Mouse (Mus musculus) T-helper 1 cell (primary cell): Measurements from ENCODE around the gene Olfr1204.

Experiments
- in situ Hi-C: fragments of 300-600 bp; cut with MboI, MseI; formaldehyde crosslinking; loops from one replicate; pipeline ENCODE4 v1.15.1; 2025; ENCODE audit warnings: high pct_unique_total_duplicates

Olfr1204 gene

GRCm38 (mm10) chr2:88848992-88849391 lies at the start of gene Olfr1204:
TSS of gene Olfr1204 (plus strand) at chr2:88849292.
- in situ Hi-C loops, result no loop called here

DNA sequence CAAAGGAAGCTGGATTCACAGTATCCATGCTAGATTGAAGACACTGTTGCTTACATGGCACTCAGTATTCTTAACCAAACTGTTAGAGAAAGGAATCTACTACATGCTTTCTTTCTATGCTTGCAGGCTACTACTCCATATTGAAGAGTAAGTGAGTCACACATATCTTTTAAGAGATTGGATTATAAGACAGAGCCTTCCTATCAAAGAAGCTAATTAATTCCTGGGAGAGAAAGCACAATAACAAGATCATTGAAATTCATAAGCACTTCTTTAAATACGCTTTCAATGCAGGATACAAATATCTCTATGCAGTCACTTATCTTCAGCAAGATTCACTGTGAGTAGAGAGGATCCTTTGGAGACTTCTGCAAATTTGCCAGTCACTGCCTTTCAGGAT lies 34.9 kb upstream of the Olfr1204 start, which contains the start of gene Olfr1202:
Gene Olfr1202, plus strand, starts transcription at position 301 of the 400 bp plus-strand sequence.
- in situ Hi-C loops, result no loop called here

DNA sequence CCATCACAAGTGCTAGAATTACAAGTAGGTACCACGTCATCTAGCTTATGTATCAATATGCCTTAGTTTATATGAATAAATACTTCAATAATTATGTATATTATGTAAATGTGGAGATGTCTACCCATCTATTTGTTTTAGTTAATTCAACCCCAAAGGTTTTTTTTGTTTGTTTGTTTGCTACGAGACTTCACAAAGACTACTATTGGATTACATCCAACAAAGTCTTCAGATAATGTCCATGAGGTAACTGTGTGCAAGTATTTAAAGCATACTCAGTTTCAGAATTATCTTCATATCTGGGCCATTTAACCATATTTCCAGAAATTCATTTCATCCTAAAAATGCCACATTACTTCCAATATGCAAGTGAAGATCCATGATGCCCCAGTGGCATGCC lies 19.7 kb upstream of the Olfr1204 start, which contains the start of gene Olfr1205:
Gene Olfr1205, plus strand, starts transcription at position 301 of the 400 bp plus-strand sequence.
- in situ Hi-C loops, result no loop called here

GRCm38 (mm10) chr2:88838477-88838876 lies 10.6 kb upstream of the Olfr1204 start:
- in situ Hi-C loops, result no loop called here

DNA sequence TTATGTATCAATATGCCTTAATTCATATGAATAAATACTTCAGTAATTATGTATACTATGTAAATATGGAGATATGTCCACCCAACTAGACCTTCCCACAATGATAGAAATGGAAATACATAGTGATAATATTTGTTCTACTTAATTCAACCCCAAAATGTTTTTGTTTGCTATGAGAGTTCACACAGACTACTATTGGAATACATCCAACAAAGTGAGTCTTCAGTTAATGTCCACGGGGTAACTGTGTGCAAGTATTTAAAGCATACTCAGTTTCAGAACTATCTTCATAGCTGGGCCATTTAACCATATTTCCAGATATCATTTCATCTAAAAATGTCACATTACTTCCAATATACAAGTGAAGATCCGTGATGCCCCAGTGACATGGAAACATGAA lies 13.8 kb downstream of the Olfr1204 start, which contains the start of gene Olfr1206:
Gene Olfr1206, plus strand, starts transcription at position 301 of the 400 bp plus-strand sequence.
- in situ Hi-C loops, result no loop called here

DNA sequence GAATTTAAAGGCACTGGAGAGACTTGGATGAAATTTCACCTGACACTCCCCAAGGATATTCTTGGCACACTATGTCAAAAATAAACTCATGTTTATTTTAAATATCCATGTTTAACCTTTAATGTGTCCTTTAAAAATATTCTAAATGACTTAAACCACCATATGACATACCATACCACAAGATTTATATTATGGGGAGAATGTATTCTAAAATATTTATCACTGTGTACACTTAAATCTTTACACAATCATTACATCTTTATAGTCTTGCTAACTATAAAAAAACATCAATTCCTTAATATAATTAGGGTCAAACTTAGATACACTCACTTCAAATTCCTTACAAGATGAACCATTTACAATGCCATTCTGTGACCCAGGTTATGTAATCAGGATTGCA lies 53.1 kb downstream of the Olfr1204 start, which contains the start of gene Olfr1208:
Gene Olfr1208, minus strand, starts transcription at position 101 of the 400 bp plus-strand sequence.
- in situ Hi-C loops, result no loop called here
